Mouse (Mus musculus): ENCODE results near the gene Ero1lb. TPM values are rescaled to one million over a fixed set of nuclear protein-coding genes. Genes with fewer than 3 reads are reported as not detected.
A peak's percentile ranks its signal among the peaks of the same experiment; 100 is the strongest.
"Not testable (repeated sequence)": the region's sequence is repeated elsewhere in the genome, so short reads cannot be mapped to it uniquely, and the experiment has no call there.

Gene Ero1lb
- total RNA-seq, 2 experiments from 2014 or later: 2.6 to 2.7 TPM

- peak; percentile 60 to 63 for DNase-seq
- intact Hi-C loops (cut with DNase I): not testable (repeated sequence)
Measured at GRCm38 (mm10) chr13:12650877-12651176, 85.2 kb downstream of the Ero1lb start.

Other genes starting within 250 kb of the Ero1lb start
- 1,000 to 10,000 TPM; 1,744 to 1,878 TPM for gene Actn2, start 225.1 kb upstream of the Ero1lb start, total RNA-seq (2021)
- gene Heatr1, start 170.8 kb upstream of the Ero1lb start, total RNA-seq (2021): 10 to 100 TPM; 14.3 to 15.2 TPM
- 10 to 100 TPM; 39.4 to 42.8 TPM for gene Lgals8, start 100.9 kb upstream of the Ero1lb start, total RNA-seq (2021)
- under 1 TPM in 1 of 2 experiments, not detected in 1; 0.05 TPM for gene Edaradd, start 45.4 kb upstream of the Ero1lb start, total RNA-seq (2021)
- gene Prl2c3, start 234.2 kb downstream of the Ero1lb start, total RNA-seq (2021): not detected